Mouse (Mus musculus) MEL (cell line): ENCODE data around the gene Taf1. TPM values are rescaled to one million over a fixed set of nuclear protein-coding genes. Genes with fewer than 3 reads are reported as not detected.
A peak's percentile ranks its signal among the peaks of the same experiment; 100 is the strongest.

ENCODE experiments used
- DNase-seq: peaks from one replicate; pipeline ENCODE4 v3.0.0; 2011; ENCODE audit warnings: low read depth, low spot score
- H3K27ac ChIP-seq: 2 replicates; pipeline ENCODE4 v1.5.1; 2012; ENCODE audit warnings: low read depth, mild to moderate bottlenecking, control low read depth, low read length, moderate library complexity; ENCODE audit not compliant: control insufficient read depth
- H3K27me3 ChIP-seq, 2 experiments: fragments of 150-350 bp in 1 of 2; sonication (generic) in 1 of 2; 2 replicates each; pipeline ENCODE4 v1.6.1; 2012; ENCODE audit warnings: low read length in 2 of 2, mild to moderate bottlenecking in 2 of 2, improper control_type of control experiment in 1 of 2, moderate library complexity in 1 of 2; ENCODE audit not compliant: insufficient read depth in 2 of 2, control insufficient read depth in 1 of 2
- H3K36me3 ChIP-seq, 2 experiments: 2 replicates each; pipeline ENCODE4 v1.6.1; 2012 to 2014; ENCODE audit warnings: low read length in 2 of 2, improper control_type of control experiment in 1 of 2, inconsistent platforms in 1 of 2, mild to moderate bottlenecking in 1 of 2; ENCODE audit not compliant: insufficient read depth in 2 of 2, control insufficient read depth in 1 of 2
- H3K4me1 ChIP-seq, 2 experiments: fragments of 150-350 bp in 1 of 2; sonication (generic) in 1 of 2; 2 replicates each; pipeline ENCODE4 v1.6.1; 2012; ENCODE audit warnings: low read length in 2 of 2, improper control_type of control experiment in 1 of 2, mild to moderate bottlenecking in 1 of 2; ENCODE audit not compliant: insufficient read depth in 2 of 2, control insufficient read depth in 1 of 2
- H3K4me3 ChIP-seq, 2 experiments: fragments of 150-350 bp in 1 of 2; sonication (generic) in 1 of 2; 2 replicates each; pipeline ENCODE4 v1.5.1; 2012; ENCODE audit warnings: low read depth in 2 of 2, low read length in 2 of 2, mild to moderate bottlenecking in 2 of 2, moderate library complexity in 2 of 2, control low read depth in 1 of 2, improper control_type of control experiment in 1 of 2; ENCODE audit not compliant: control insufficient read depth in 1 of 2, insufficient read depth in 1 of 2
- H3K79me2 ChIP-seq: 2 replicates; pipeline ENCODE4 v1.6.1; 2012; ENCODE audit warnings: mild to moderate bottlenecking, low read length, moderate library complexity; ENCODE audit not compliant: control insufficient read depth, poor library complexity, insufficient read depth
- H3K9ac ChIP-seq: 2 replicates; pipeline ENCODE4 v1.6.1; 2012; ENCODE audit warnings: low read depth, mild to moderate bottlenecking, control low read depth, low read length, moderate library complexity; ENCODE audit not compliant: control insufficient read depth, poor library complexity, severe bottlenecking
- H3K9me3 ChIP-seq: fragments of 150-350 bp; sonication (generic); replicated peaks from 2 replicates; pipeline ENCODE4 v1.6.1; 2012; ENCODE audit warnings: mild to moderate bottlenecking, low read length, improper control_type of control experiment, moderate library complexity; ENCODE audit not compliant: insufficient read depth
- EP300 ChIP-seq, 2 experiments: IDR thresholded peaks; 2 replicates each; pipeline ENCODE4 v1.6.1; 2011; ENCODE audit warnings: improper control_type of control experiment in 2 of 2, low read length in 2 of 2, low read depth in 1 of 2, mild to moderate bottlenecking in 1 of 2
- ETS1 ChIP-seq: IDR thresholded peaks from 2 replicates; pipeline ENCODE4 v1.6.1; 2012; ENCODE audit warnings: low read depth, mild to moderate bottlenecking, inconsistent platforms, low read length, improper control_type of control experiment, moderate library complexity
- GATA1 ChIP-seq: IDR thresholded peaks from 2 replicates; pipeline ENCODE4 v1.6.1; 2011; ENCODE audit warnings: low read depth, low read length, improper control_type of control experiment
- HCFC1 ChIP-seq: IDR thresholded peaks from 2 replicates; pipeline ENCODE4 v1.6.1; 2012; ENCODE audit warnings: low read depth, mild to moderate bottlenecking, inconsistent platforms, low read length, improper control_type of control experiment, moderate library complexity
- MXI1 ChIP-seq: IDR thresholded peaks from 2 replicates; pipeline ENCODE4 v1.6.1; 2011; ENCODE audit warnings: mild to moderate bottlenecking, low read depth, low read length, improper control_type of control experiment
- POLR2A ChIP-seq, 2 experiments: IDR thresholded peaks; 2 replicates each; pipeline ENCODE4 v1.6.1; 2011 to 2012; ENCODE audit warnings: low read length in 2 of 2, mild to moderate bottlenecking in 2 of 2, control low read depth in 1 of 2, improper control_type of control experiment in 1 of 2, low read depth in 1 of 2, moderate library complexity in 1 of 2; ENCODE audit not compliant: control insufficient read depth in 1 of 2, insufficient read depth in 1 of 2, poor library complexity in 1 of 2
- POLR2AphosphoS5 ChIP-seq: IDR thresholded peaks from 2 replicates; pipeline ENCODE4 v1.6.1; 2012; ENCODE audit warnings: low read depth, borderline replicate concordance, mild to moderate bottlenecking, inconsistent platforms, low read length, moderate library complexity, mixed read lengths
- RAD21 ChIP-seq: IDR thresholded peaks from 2 replicates; pipeline ENCODE4 v1.6.1; 2011; ENCODE audit warnings: mild to moderate bottlenecking, low read depth, low read length, improper control_type of control experiment
- RCOR1 ChIP-seq: IDR thresholded peaks from 2 replicates; pipeline ENCODE4 v1.6.1; 2012; ENCODE audit warnings: low read depth, mild to moderate bottlenecking, inconsistent platforms, low read length, improper control_type of control experiment
- SIN3A ChIP-seq: IDR thresholded peaks from 2 replicates; pipeline ENCODE4 v1.6.1; 2012; ENCODE audit warnings: low read length, improper control_type of control experiment, inconsistent platforms
- TCF12 ChIP-seq: IDR thresholded peaks from 2 replicates; pipeline ENCODE4 v1.6.1; 2014; ENCODE audit warnings: low read depth, mild to moderate bottlenecking, inconsistent platforms, low read length, improper control_type of control experiment, moderate library complexity
- USF1 ChIP-seq: IDR thresholded peaks from 2 replicates; pipeline ENCODE4 v1.6.1; 2014; ENCODE audit warnings: low read depth, mild to moderate bottlenecking, inconsistent platforms, low read length, improper control_type of control experiment, moderate library complexity
- USF2 ChIP-seq, 2 experiments: IDR thresholded peaks; 2 replicates each; pipeline ENCODE4 v1.6.1; 2011 to 2012; ENCODE audit warnings: improper control_type of control experiment in 2 of 2, low read length in 2 of 2, borderline replicate concordance in 1 of 2, inconsistent platforms in 1 of 2, low read depth in 1 of 2, mild to moderate bottlenecking in 1 of 2; ENCODE audit not compliant: insufficient read depth in 1 of 2
- ZKSCAN1 ChIP-seq: IDR thresholded peaks from 2 replicates; pipeline ENCODE4 v1.6.1; 2012; ENCODE audit warnings: low read depth, mild to moderate bottlenecking, inconsistent platforms, low read length, improper control_type of control experiment, moderate library complexity
- polyA plus RNA-seq, 2 experiments: library from polyadenylated mRNA; stranded (reverse) in 1 of 2; unstranded in 1 of 2; fragments of >175 nt in 1 of 2; fragments of >200 nt in 1 of 2; gene quantifications; 2 replicates each; pipeline versions ENCODE4 v1.2.1 to v1.2.4; 2012; ENCODE audit warnings: low replicate concordance in 2 of 2, low read depth in 1 of 2; ENCODE audit not compliant: insufficient read length in 2 of 2, insufficient read depth in 1 of 2, missing spikeins in 1 of 2
- total RNA-seq: library from RNA; depleted of rRNA; stranded (reverse); fragments of 300-350 nt; gene quantifications from 2 replicates; pipeline ENCODE4 v1.2.3, GENCODE M21; 2012; rRNA removed

Gene Taf1
- total and polyA plus RNA-seq, 3 experiments: 33.1 to 81.2 (median 52.3) TPM

DNA sequence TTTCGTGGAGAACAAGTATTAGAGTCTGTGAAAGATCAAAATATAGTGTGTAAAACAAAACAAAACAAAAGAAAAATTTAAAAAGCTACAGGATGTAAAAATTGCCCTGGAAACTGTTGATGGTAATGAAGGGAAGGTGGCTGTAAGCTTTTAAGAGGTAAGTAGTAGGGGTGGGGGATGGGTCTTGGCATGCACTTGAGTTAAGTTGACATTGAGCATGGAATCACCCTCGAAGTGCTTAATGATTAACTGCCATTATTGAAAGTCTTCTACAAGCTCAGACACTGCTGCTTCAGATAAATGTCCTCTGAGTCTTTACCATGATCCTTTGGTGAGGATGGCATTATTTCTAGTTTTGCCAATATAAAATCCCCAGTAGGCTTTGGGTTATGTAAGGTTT lies 112.8 kb downstream of the Taf1 start:
- DNase-seq: no peak
- peaks cover 3% of the 10 kb centered on the region in 2 experiments for H3K4me1 ChIP-seq
- no peak overlapping the region for H3K27ac ChIP-seq
- H3K79me2 ChIP-seq: peaks cover 48% of the 10 kb centered on the region
- peaks cover 28 to 29% of the 10 kb centered on the region in 2 experiments for H3K36me3 ChIP-seq
- H3K9ac ChIP-seq: no peak overlapping the region
- no peaks in the 10 kb centered on the region for H3K27me3 ChIP-seq
- no peak overlapping the region for H3K4me3 ChIP-seq
- no peak for TF ChIP-seq USF2 (IDR thresholded peaks at IDR 0.05; ENCODE audit: borderline replicate concordance in 1 of 2, insufficient read depth in 1 of 2, low read depth in 1 of 2, low read length in 2 of 2)
- no peak for TF ChIP-seq RAD21
- no peak for TF ChIP-seq ZKSCAN1
- H3K9me3 ChIP-seq: no peaks in the 10 kb centered on the region

GRCm38 (mm10) chrX:101646621-101647020 lies 114.1 kb downstream of the Taf1 start:
- Histone ChIP-seq H3K4me1 (peaks cover 3% of the 10 kb centered on the region in 2 experiments), H3K79me2 (peaks cover 39% of the 10 kb centered on the region), H3K27me3 (no peaks in the 10 kb centered on the region), H3K9ac (no peak overlapping the region), H3K4me3 (no peak overlapping the region), H3K27ac (no peak overlapping the region), H3K9me3 (no peaks in the 10 kb centered on the region), H3K36me3 (peaks cover 28 to 29% of the 10 kb centered on the region in 2 experiments)
- peak; percentile 26 for DNase-seq
- no peak for TF ChIP-seq POLR2A (IDR thresholded peaks at IDR 0.05; ENCODE audit: control insufficient read depth in 1 of 2, insufficient read depth in 1 of 2, low read depth in 1 of 2, low read length in 2 of 2, poor library complexity in 1 of 2)
- no peak for TF ChIP-seq HCFC1
- TF ChIP-seq TCF12: peak; percentile 63
- no peak for TF ChIP-seq SIN3A
- 0 out of 2 replicates have a peak, but pooled peaks have one; percentile 22 for TF ChIP-seq RCOR1
- peak; percentile 59 for TF ChIP-seq GATA1
- TF ChIP-seq EP300 (IDR thresholded peaks at IDR 0.05; ENCODE audit: low read depth in 1 of 2, low read length in 2 of 2): peak; percentile 9 to 46; a peak in 2 of 4 replicates
- no peak for TF ChIP-seq MXI1
- TF ChIP-seq USF1: no peak
- no peak for TF ChIP-seq RAD21
- TF ChIP-seq USF2 (IDR thresholded peaks at IDR 0.05; ENCODE audit: borderline replicate concordance in 1 of 2, insufficient read depth in 1 of 2, low read depth in 1 of 2, low read length in 2 of 2): no peak
- no peak for TF ChIP-seq POLR2AphosphoS5
- TF ChIP-seq ETS1: peak; percentile 20; the same call in 1 of the 2 replicates

Other genes starting within 250 kb of the Taf1 start
- 0.03 and 0.04 TPM in 2 replicates for gene Nlgn3, start 233.6 kb upstream of the Taf1 start, total RNA-seq
- gene Nlgn3, start 233.6 kb upstream of the Taf1 start, polyA plus RNA-seq: under 1 TPM in 1 of 2 experiments, not detected in 1; 0.15 TPM
- not detected in 2 replicates for gene Gjb1, start 156.4 kb upstream of the Taf1 start, total RNA-seq
- gene Gjb1, start 156.4 kb upstream of the Taf1 start, polyA plus RNA-seq: not detected
- gene Zmym3, start 111.9 kb upstream of the Taf1 start, total RNA-seq: 20.7 and 26.7 TPM in 2 replicates
- 10 to 100 TPM in 1 of 2 experiments, not detected in 1; 42.9 TPM for gene Zmym3, start 111.9 kb upstream of the Taf1 start, polyA plus RNA-seq
- gene Nono, start 103.4 kb upstream of the Taf1 start, total RNA-seq: 287 and 304 TPM in 2 replicates
- gene Nono, start 103.4 kb upstream of the Taf1 start, polyA plus RNA-seq: 100 to 1,000 TPM in 1 of 2 experiments, not detected in 1; 442 TPM
- 0.49 and 0.62 TPM in 2 replicates for gene Itgb1bp2, start 83.6 kb upstream of the Taf1 start, total RNA-seq
- under 1 TPM in 1 of 2 experiments, not detected in 1; 0.77 TPM for gene Itgb1bp2, start 83.6 kb upstream of the Taf1 start, polyA plus RNA-seq
- gene Ogt, start 107.3 kb downstream of the Taf1 start, total RNA-seq: 20.2 and 28.6 TPM in 2 replicates
- gene Ogt, start 107.3 kb downstream of the Taf1 start, polyA plus RNA-seq: 10 to 100 TPM in 1 of 2 experiments, not detected in 1; 41.2 TPM
- not detected in 2 replicates for gene Cxcr3, start 201.5 kb downstream of the Taf1 start, total RNA-seq
- under 1 TPM in 1 of 2 experiments, not detected in 1; 0.04 TPM for gene Cxcr3, start 201.5 kb downstream of the Taf1 start, polyA plus RNA-seq